Mouse (Mus musculus) spleen, embryonic (tissue): Measurements from ENCODE around the gene Abca5.

Source experiments
- CTCF ChIA-PET: fragments of 350-600 bp; sonication (Branson Sonifier 250); formaldehyde crosslinking; loops from one replicate; lab custom pipeline; 2022; lab: Charles Lee

The Abca5 gene

DNA sequence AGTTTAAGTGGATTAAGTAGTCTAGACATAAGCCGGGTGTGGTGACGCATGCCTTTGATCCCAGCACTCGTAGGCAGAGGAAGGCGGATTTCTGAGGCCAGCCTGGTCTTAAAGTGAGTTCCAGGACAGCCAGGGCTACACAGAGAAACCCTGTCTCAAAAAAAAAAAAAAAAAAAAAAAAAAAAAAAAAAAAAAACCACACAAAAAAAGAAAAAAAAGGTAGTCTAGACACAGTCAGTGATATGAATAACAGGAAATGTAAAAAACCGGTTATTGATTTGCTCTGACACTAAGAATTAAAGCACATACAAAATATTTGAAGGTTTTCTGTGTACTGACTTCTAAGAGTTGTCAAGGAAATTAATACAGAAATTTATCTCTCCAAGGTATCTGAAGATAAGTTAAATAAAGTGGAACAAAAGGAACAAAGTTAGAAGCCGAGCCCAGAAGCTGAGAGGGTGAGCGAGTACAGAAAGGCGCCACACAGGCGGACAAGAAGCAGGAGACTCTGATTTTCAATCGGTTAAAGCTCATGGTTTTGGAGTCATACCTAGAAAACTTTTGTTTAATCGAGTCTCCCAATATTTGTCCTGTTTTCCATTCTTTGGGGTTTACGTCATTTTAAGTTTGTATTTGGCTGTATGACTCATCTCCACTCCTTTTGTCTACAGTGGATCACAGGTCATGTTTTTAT is 30.9 kb downstream of the Abca5 start:
- CTCF ChIA-PET, result no interaction called here

GRCm38 (mm10) chr11:110303411-110303810 is 34.1 kb downstream of the Abca5 start:
- CTCF ChIA-PET, result no interaction called here

GRCm38 (mm10) chr11:110297917-110298533 is 39.5 kb downstream of the Abca5 start:
- CTCF ChIA-PET, result interaction anchor here (0.6 kb wide), 2 partner anchors 36 to 625 kb away, joined by 3 to 9 read pairs; no protein-coding TSS in a partner anchor

DNA sequence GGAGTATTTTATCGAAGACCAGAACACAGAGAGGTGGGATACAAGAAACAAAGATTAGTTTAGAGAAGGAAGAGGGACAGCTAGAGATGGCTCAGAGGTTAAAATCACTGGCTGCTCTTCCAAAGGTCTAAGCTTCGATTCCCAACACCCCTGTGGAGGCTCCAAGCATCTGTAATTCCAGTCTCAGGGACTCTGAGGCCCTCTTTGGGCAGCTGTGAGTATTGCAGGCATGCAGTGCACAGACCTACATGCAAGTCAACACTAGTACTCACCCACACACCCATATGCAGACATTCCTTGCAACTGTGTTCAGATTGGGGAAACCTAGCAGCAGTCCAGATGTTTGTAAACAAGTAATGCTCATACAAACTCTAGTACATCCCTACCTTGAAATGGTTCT is 46.9 kb downstream of the Abca5 start:
- CTCF ChIA-PET, result no interaction called here

DNA sequence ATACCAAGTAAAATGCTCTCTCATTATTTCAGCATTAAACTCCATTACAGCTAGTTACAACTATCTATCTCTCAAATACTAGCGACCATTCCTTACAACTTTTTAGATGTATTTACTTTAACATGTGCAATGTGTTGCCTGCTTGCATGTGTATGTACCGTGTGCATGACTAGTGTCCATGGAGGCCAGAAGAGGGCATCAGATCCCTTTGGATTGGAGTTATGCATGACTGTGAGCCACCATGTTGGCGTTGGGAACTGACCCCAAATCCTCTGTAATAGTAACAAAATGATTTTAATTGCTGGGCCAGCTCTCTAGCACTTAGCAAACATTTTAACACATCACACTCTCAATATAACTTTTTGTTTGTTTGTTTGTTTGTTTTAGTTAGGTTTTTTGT is 49.1 kb downstream of the Abca5 start:
- CTCF ChIA-PET, result no interaction called here

- CTCF ChIA-PET, result no interaction called here
Observed at GRCm38 (mm10) chr11:110287694-110288093, 49.8 kb downstream of the Abca5 start.

- CTCF ChIA-PET, result no interaction called here
Observed at GRCm38 (mm10) chr11:110286331-110286730, 51.2 kb downstream of the Abca5 start.

- CTCF ChIA-PET, result no interaction called here
Observed at GRCm38 (mm10) chr11:110284849-110285248, 52.7 kb downstream of the Abca5 start.

GRCm38 (mm10) chr11:110284185-110284787 is 53.2 kb downstream of the Abca5 start:
- CTCF ChIA-PET, result no interaction called here

DNA sequence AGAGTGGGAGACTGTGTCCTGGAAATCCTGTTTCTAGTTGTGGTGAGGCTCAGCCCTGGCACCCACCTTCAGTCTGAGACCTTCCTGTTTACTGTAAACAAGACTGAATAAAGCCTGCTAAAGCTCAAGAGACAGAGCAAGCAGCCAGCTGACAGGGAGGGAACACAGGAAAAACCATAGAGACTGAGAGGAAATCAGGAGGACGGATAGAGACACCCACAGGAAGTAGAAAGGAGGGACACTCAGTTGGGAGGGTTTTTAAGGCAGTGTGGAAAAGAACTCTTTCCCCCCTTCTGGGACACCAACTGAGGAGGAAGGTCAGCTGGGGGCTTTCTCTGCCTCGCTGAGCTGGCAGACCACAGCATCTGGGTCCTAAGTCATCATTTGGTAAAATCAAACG is 62.7 kb downstream of the Abca5 start:
- CTCF ChIA-PET, result interaction anchor here (0.7 to 0.8 kb wide), 2 partner anchors 411 to 948 kb away, joined by 3 read pairs; no protein-coding TSS in a partner anchor

DNA sequence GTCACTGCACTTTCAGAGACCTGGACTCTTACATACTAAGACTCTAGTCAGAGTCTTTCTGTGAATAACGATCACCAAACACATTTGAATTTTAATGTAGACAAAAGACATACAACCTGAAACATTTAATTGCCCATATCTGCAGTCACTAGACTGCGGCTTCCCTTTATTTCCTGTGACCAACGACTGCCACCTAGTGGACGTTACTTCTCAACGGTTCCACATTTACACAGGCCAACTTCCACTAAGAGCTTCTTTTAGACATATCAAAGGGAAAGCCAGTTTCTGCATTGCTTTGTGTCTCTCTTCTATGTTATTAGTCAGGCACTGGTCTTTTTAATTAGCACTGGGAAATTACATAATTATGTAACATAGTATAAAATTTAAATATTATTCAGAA is 65.8 kb downstream of the Abca5 start:
- CTCF ChIA-PET, result interaction anchor here (0.6 to 1.1 kb wide), 4 partner anchors 11 to 1956 kb away, joined by 3 to 7 read pairs (median 4); no protein-coding TSS in a partner anchor

DNA sequence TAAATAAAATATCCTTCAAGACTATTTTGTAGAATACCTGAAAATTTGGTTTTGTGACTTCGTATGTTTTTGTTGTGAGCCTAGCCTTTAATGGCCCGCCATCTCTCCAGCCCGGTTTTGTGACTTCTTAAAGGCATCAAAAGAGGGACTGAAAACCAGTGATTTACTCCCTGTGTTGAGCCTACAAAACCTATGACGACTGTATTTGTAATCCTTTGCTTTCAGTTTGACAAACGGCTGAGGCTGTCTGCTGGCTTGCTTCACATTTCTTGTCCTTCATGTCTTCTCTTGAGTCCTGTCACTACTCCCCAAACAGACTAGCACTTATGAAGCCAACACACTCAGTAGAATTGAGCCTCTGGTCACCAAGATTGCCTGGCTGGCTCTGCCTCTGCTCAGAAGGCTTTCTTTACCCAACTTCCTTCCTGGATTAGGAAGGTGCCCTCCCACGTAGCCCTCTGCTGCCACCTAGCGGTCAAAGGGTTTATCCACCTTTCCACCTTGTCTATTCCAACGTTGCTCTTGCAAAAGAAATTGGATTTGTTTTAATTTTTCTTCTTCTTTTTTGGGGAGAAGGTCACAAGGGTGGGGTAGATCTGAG is 69.2 kb downstream of the Abca5 start:
- CTCF ChIA-PET, result no interaction called here

GRCm38 (mm10) chr11:110267232-110267631 is 70.3 kb downstream of the Abca5 start:
- CTCF ChIA-PET, result no interaction called here

- CTCF ChIA-PET, result no interaction called here
Observed at GRCm38 (mm10) chr11:110266757-110267156, 70.8 kb downstream of the Abca5 start.

- CTCF ChIA-PET, result interaction anchor here (0.5 to 1.2 kb wide), 3 partner anchors 10 to 36 kb away, joined by 3 to 7 read pairs (median 4); no protein-coding TSS in a partner anchor
Observed at GRCm38 (mm10) chr11:110261867-110262266, 75.6 kb downstream of the Abca5 start.

DNA sequence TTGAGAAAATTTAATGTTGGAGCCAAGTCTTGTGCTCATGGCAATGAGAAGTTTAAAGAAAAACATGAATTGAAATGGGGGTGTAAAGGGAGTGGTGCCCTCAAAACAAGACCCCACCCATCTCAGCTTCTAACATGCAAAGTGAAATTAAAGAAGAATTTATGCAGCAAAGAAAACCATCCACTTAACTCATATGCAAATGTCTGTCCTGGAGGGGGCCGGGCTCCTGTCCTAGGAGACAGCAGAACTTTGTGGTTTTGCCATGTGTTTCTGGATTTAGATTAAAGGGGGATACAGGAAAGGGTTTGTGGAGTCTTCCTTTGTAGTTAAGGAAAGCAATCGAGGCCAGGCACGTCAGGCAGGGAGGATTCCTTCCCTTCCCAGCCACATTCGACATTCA is 79.6 kb downstream of the Abca5 start:
- CTCF ChIA-PET, result no interaction called here

- CTCF ChIA-PET, result no interaction called here
Observed at GRCm38 (mm10) chr11:110257061-110257460, 80.5 kb downstream of the Abca5 start.

DNA sequence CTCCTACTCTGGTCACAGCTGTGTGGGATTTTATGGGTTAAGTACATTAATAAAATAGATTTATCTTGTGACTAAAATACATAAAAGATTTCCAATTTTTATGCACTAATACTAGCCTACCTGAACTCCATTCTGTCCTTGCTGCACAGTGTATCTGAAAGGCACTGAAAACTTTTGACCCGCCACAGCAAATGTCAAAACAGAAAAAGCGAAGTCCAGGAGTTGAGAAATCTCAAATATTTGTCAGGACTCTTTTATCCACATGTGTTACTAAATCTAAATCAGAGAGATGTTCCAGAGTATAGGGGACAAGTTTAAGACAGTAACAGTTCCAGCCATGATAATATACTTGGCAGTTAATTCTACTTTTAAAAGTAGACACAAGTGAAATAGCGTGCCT is 85.3 kb downstream of the Abca5 start:
- CTCF ChIA-PET, result no interaction called here

- CTCF ChIA-PET, result no interaction called here
Observed at GRCm38 (mm10) chr11:110251534-110251933, 86.0 kb downstream of the Abca5 start, which contains the start of gene Abca6. Gene Abca6 (minus strand): TSS chr11:110251776.

DNA sequence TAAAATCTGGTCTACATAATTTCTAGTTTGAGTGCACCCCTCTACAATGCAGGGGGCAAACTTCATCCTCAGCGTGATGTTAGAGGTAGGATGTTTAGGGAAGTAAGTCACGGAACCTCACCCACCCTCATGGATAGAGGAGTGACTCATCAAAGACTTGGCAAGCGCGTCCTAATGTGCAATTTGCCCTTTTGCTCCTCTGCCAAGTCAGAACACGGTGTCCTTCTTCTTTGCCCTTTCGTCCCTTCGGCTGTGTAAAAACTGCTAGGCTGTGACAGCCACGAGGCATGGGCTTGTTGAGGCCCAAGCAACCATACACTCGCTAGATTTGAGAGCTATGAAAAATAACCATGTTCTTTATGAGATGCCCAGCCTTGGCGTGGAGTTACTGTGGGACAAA is 92.8 kb downstream of the Abca5 start:
- CTCF ChIA-PET, result interaction anchor here (0.7 kb wide), 1 partner anchor 17 kb away, joined by 7 read pairs; no protein-coding TSS in a partner anchor

- CTCF ChIA-PET, result interaction anchor here (0.6 kb wide), 1 partner anchor 558 kb away, joined by 4 read pairs; no protein-coding TSS in a partner anchor
Observed at GRCm38 (mm10) chr11:110237466-110237865, 100.0 kb downstream of the Abca5 start.

GRCm38 (mm10) chr11:110232975-110233374 is 104.5 kb downstream of the Abca5 start:
- CTCF ChIA-PET, result no interaction called here
